Mouse (Mus musculus) kidney, postnatal 0 days (tissue): ENCODE results near the gene 6430628N08Rik. TPM values are rescaled to one million over a fixed set of nuclear protein-coding genes. Genes with fewer than 3 reads are reported as not detected.

Experiments used
- ATAC-seq: fragments of 200-750 bp; cut with Nextera tagmentation; replicated peaks from 2 replicates; pipeline ENCODE4 v1.8.0; 2017; ENCODE audit warnings: low read depth, moderate number of reproducible peaks, moderate TSS enrichment, moderate library complexity; ENCODE audit not compliant: low FRiP score
- DNase-seq: peaks from one replicate; pipeline ENCODE4 v3.0.0-alpha.2; 2016; ENCODE audit warnings: low spot score
- H3K27ac ChIP-seq: fragments of 300-500 bp; sonication (generic); 2 replicates; pipeline ENCODE4 v1.5.1; 2014; ENCODE audit warnings: mild to moderate bottlenecking
- H3K27me3 ChIP-seq: fragments of 300-500 bp; sonication (generic); 2 replicates; pipeline ENCODE4 v1.6.1; 2014; ENCODE audit warnings: low read length, mixed read lengths; ENCODE audit not compliant: insufficient read depth
- H3K36me3 ChIP-seq: fragments of 300-500 bp; sonication (generic); 2 replicates; pipeline ENCODE4 v1.6.1; 2014; ENCODE audit warnings: low read length, mixed read lengths; ENCODE audit not compliant: insufficient read depth
- H3K4me1 ChIP-seq: fragments of 300-500 bp; sonication (generic); replicated peaks from 2 replicates; pipeline ENCODE4 v1.6.1; 2014; ENCODE audit warnings: antibody characterized with exemption, low read length, mixed read lengths; ENCODE audit not compliant: insufficient read depth
- H3K4me2 ChIP-seq: fragments of 300-500 bp; sonication (generic); 2 replicates; pipeline ENCODE4 v1.6.1; 2014; ENCODE audit warnings: mild to moderate bottlenecking, low read length, moderate library complexity, mixed read lengths
- H3K4me3 ChIP-seq: fragments of 300-500 bp; sonication (generic); replicated peaks from 2 replicates; pipeline ENCODE4 v1.5.1; 2014; ENCODE audit warnings: low read depth, low read length
- H3K9ac ChIP-seq: fragments of 300-500 bp; sonication (generic); 2 replicates; pipeline ENCODE4 v1.6.1; 2014; ENCODE audit warnings: low read depth, low read length
- H3K9me3 ChIP-seq: fragments of 300-500 bp; sonication (generic); replicated peaks from 2 replicates; pipeline ENCODE4 v1.6.1; 2016; ENCODE audit warnings: low read length, inconsistent platforms, mixed read lengths
- CTCF ChIP-seq: IDR thresholded peaks from 2 replicates; pipeline ENCODE4 v1.5.1; 2016; ENCODE audit warnings: antibody characterized with exemption, low read depth, mild to moderate bottlenecking, moderate library complexity
- WGBS: fragments of 180-500 bp; shearing (Covaris S2); extraction: QIAGEN DNeasy Blood & Tissue Kit; methylation state at CpG from one replicate; pipeline ENCODE4 v1.1.7; 2014; 5-methylcytosine and 5-hydroxymethylcytosine counted together
- polyA plus RNA-seq: library from polyadenylated mRNA; unstranded; fragments of >200 nt; fragmentation: Nextera tagmentation; extraction: Ambion mirVana; gene quantifications from 2 replicates; pipeline ENCODE4 v1.2.1, GENCODE M21; 2015

The 6430628N08Rik gene
- polyA plus RNA-seq, 1 experiment from 2014 or later = not detected

- peak overlapping the region; percentile 60 for H3K4me2 ChIP-seq
- H3K27ac ChIP-seq = no peak overlapping the region
- peaks cover 28% of the 10 kb centered on the region for H3K27me3 ChIP-seq
- DNase-seq (peak; percentile 40), ATAC-seq (no peak; the same call in 1 of the 2 replicates)
- no peak overlapping the region for H3K9ac ChIP-seq
- H3K4me1 ChIP-seq = peaks cover 7% of the 10 kb centered on the region; the same call in 1 of the 2 replicates
- H3K36me3 ChIP-seq = no peaks in the 10 kb centered on the region
- no peaks in the 10 kb centered on the region for H3K9me3 ChIP-seq
- H3K4me3 ChIP-seq = peak overlapping the region; percentile 28
- WGBS = 1% methylated on average over 55 of the region's 56 CpGs
- TF ChIP-seq CTCF = peak; percentile 55
These were observed 7.6 kb downstream of the 6430628N08Rik start for GRCm38 (mm10) chr4:115897901-115898631.

- DNase-seq (peak; percentile 86), ATAC-seq (no peak)
- Histone ChIP-seq H3K4me2 (no peak overlapping the region), H3K9me3 (no peaks in the 10 kb centered on the region), H3K4me1 (peaks cover 6% of the 10 kb centered on the region; the same call in 1 of the 2 replicates), H3K27ac (no peak overlapping the region), H3K9ac (no peak overlapping the region), H3K4me3 (no peak overlapping the region), H3K27me3 (peaks cover 31% of the 10 kb centered on the region), H3K36me3 (no peaks in the 10 kb centered on the region)
- WGBS = 19% methylated on average over 5 of the region's 5 CpGs
- peak; percentile 89 for TF ChIP-seq CTCF
These were observed 12.4 kb downstream of the 6430628N08Rik start for GRCm38 (mm10) chr4:115902816-115903215.

- H3K27ac ChIP-seq = no peak overlapping the region
- H3K4me1 ChIP-seq = no peaks in the 10 kb centered on the region
- peaks cover 20% of the 10 kb centered on the region for H3K27me3 ChIP-seq
- 8% methylated on average over 12 of the region's 12 CpGs for WGBS
- no peak; the same call in 1 of the 2 replicates for ATAC-seq
- no peak overlapping the region for H3K9ac ChIP-seq
- H3K9me3 ChIP-seq = no peaks in the 10 kb centered on the region
- no peak overlapping the region for H3K4me2 ChIP-seq
- TF ChIP-seq CTCF = no peak
- no peak overlapping the region for H3K4me3 ChIP-seq
- no peaks in the 10 kb centered on the region for H3K36me3 ChIP-seq
- DNase-seq = peak; percentile 24
These were observed 13.9 kb downstream of the 6430628N08Rik start for GRCm38 (mm10) chr4:115904375-115904774.

- 7% methylated on average over 7 of the region's 7 CpGs for WGBS
- H3K36me3 ChIP-seq = no peaks in the 10 kb centered on the region
- no peak for ATAC-seq
These were observed 15.2 kb downstream of the 6430628N08Rik start for GRCm38 (mm10) chr4:115905701-115906100.

GRCm38 (mm10) chr4:115906791-115907190 lies 16.3 kb downstream of the 6430628N08Rik start:
- Histone ChIP-seq H3K9ac (no peak overlapping the region), H3K4me2 (no peak overlapping the region), H3K4me3 (no peak overlapping the region), H3K36me3 (no peaks in the 10 kb centered on the region), H3K27ac (no peak overlapping the region), H3K27me3 (peaks cover 20% of the 10 kb centered on the region), H3K9me3 (no peaks in the 10 kb centered on the region), H3K4me1 (no peaks in the 10 kb centered on the region)
- no peak for ATAC-seq
- no peak for DNase-seq
- WGBS = 85% methylated on average over 3 of the region's 3 CpGs
- no peak for TF ChIP-seq CTCF

More at GRCm38 (mm10) chr4:115905701-115906100, 15.2 kb downstream of the 6430628N08Rik start:
- DNase-seq = no peak
- Histone ChIP-seq H3K9ac (no peak overlapping the region), H3K4me3 (no peak overlapping the region), H3K4me2 (no peak overlapping the region), H3K27ac (no peak overlapping the region), H3K4me1 (no peaks in the 10 kb centered on the region), H3K9me3 (no peaks in the 10 kb centered on the region), H3K27me3 (peaks cover 20% of the 10 kb centered on the region)
- no peak for TF ChIP-seq CTCF

GRCm38 (mm10) chr4:115907994-115908393 lies 17.5 kb downstream of the 6430628N08Rik start:
- DNase-seq = no peak
- H3K36me3 ChIP-seq = no peaks in the 10 kb centered on the region
- TF ChIP-seq CTCF = no peak

More at GRCm38 (mm10) chr4:115907994-115908393, 17.5 kb downstream of the 6430628N08Rik start:
- Histone ChIP-seq H3K9ac (no peak overlapping the region), H3K4me1 (no peaks in the 10 kb centered on the region), H3K9me3 (no peaks in the 10 kb centered on the region), H3K27me3 (peaks cover 14% of the 10 kb centered on the region; the same call in 1 of the 2 replicates), H3K27ac (no peak overlapping the region), H3K4me2 (no peak overlapping the region), H3K4me3 (no peak overlapping the region)
- WGBS = 68% methylated on average over 1 of the region's 1 CpGs
- ATAC-seq = no peak
